Mouse (Mus musculus) kidney, embryonic 15.5 days (tissue): Measurements from ENCODE around the gene Cbln3. TPM values are rescaled to one million over a fixed set of nuclear protein-coding genes. Genes with fewer than 3 reads are reported as not detected.

Source experiments
- ATAC-seq: fragments of 200-750 bp; cut with Nextera tagmentation; replicated peaks from 2 replicates; pipeline ENCODE4 v1.8.0; 2017; ENCODE audit warnings: moderate TSS enrichment; ENCODE audit not compliant: low FRiP score
- H3K27ac ChIP-seq: fragments of 300-500 bp; sonication (generic); 2 replicates; pipeline ENCODE4 v1.5.1; 2015; ENCODE audit warnings: mild to moderate bottlenecking, inconsistent platforms
- H3K27me3 ChIP-seq: fragments of 300-500 bp; sonication (generic); 2 replicates; pipeline ENCODE4 v1.6.1; 2015; ENCODE audit warnings: inconsistent platforms
- H3K36me3 ChIP-seq: fragments of 300-500 bp; sonication (generic); 2 replicates; pipeline ENCODE4 v1.6.1; 2015; ENCODE audit warnings: inconsistent platforms
- H3K4me1 ChIP-seq: fragments of 300-500 bp; sonication (generic); 2 replicates; pipeline ENCODE4 v1.6.1; 2015; ENCODE audit warnings: inconsistent platforms
- H3K4me2 ChIP-seq: fragments of 300-500 bp; sonication (generic); 2 replicates; pipeline ENCODE4 v1.6.1; 2015; ENCODE audit warnings: moderate library complexity, mild to moderate bottlenecking, inconsistent platforms
- H3K4me3 ChIP-seq: fragments of 300-500 bp; sonication (generic); replicated peaks from 2 replicates; pipeline ENCODE4 v1.5.1; 2015; ENCODE audit warnings: mild to moderate bottlenecking, inconsistent platforms
- H3K9ac ChIP-seq: fragments of 300-500 bp; sonication (generic); 2 replicates; pipeline ENCODE4 v1.6.1; 2015; ENCODE audit warnings: mild to moderate bottlenecking, inconsistent platforms
- H3K9me3 ChIP-seq: fragments of 300-500 bp; sonication (generic); replicated peaks from 2 replicates; pipeline ENCODE4 v1.6.1; 2016; ENCODE audit warnings: inconsistent platforms
- WGBS: fragments of 180-500 bp; shearing (Covaris S2); methylation state at CpG from one replicate; pipeline ENCODE4 v1.1.7; 2015; ENCODE audit warnings: mixed read lengths; 5-methylcytosine and 5-hydroxymethylcytosine counted together
- polyA plus RNA-seq: library from polyadenylated mRNA; unstranded; fragments of >200 nt; fragmentation: Nextera tagmentation; extraction: Ambion mirVana; gene quantifications from 2 replicates; pipeline ENCODE4 v1.2.1, GENCODE M21; 2015

The Cbln3 gene
- polyA plus RNA-seq, 1 experiment from 2014 or later, result 0.65 TPM

- WGBS, result 38% methylated on average over 4 of the region's 4 CpGs
- peak overlapping the region; percentile 67 for H3K27ac ChIP-seq
- peak overlapping the region; percentile 2; the same call in 1 of the 2 replicates for H3K4me3 ChIP-seq
- H3K4me1 ChIP-seq, result peaks cover 71% of the 10 kb centered on the region
- peak overlapping the region; percentile 81 for H3K4me2 ChIP-seq
- no peak overlapping the region; the same call in 1 of the 2 replicates for H3K9ac ChIP-seq
- peaks cover 23% of the 10 kb centered on the region; the same call in 1 of the 2 replicates for H3K36me3 ChIP-seq
- no peak for ATAC-seq
- H3K27me3 ChIP-seq, result no peaks in the 10 kb centered on the region
- H3K9me3 ChIP-seq, result no peaks in the 10 kb centered on the region
Observed at GRCm38 (mm10) chr14:55857588-55857987, 26.6 kb downstream of the Cbln3 start.

GRCm38 (mm10) chr14:55855101-55855561 lies 29.1 kb downstream of the Cbln3 start:
- WGBS, result 0% methylated on average over 4 of the region's 4 CpGs
- peak overlapping the region; percentile 99 for H3K27ac ChIP-seq
- ATAC-seq, result peak; percentile 27

GRCm38 (mm10) chr14:55854406-55855100 lies 29.6 kb downstream of the Cbln3 start:
- Histone ChIP-seq H3K27ac (peak overlapping the region; percentile 99), H3K9me3 (no peaks in the 10 kb centered on the region), H3K4me1 (peaks cover 62% of the 10 kb centered on the region), H3K27me3 (no peaks in the 10 kb centered on the region), H3K36me3 (peaks cover 19% of the 10 kb centered on the region; the same call in 1 of the 2 replicates), H3K4me2 (peak overlapping the region; percentile 81), H3K9ac (peak overlapping the region; percentile 79), H3K4me3 (peak overlapping the region; percentile 74)
- no peak for ATAC-seq
- WGBS, result 0% methylated on average over 9 of the region's 9 CpGs

More at GRCm38 (mm10) chr14:55855101-55855561, 29.1 kb downstream of the Cbln3 start:
- H3K9ac ChIP-seq, result peak overlapping the region; percentile 79
- no peaks in the 10 kb centered on the region for H3K9me3 ChIP-seq
- H3K36me3 ChIP-seq, result peaks cover 19% of the 10 kb centered on the region; the same call in 1 of the 2 replicates
- peaks cover 66% of the 10 kb centered on the region for H3K4me1 ChIP-seq
- H3K27me3 ChIP-seq, result no peaks in the 10 kb centered on the region
- H3K4me3 ChIP-seq, result peak overlapping the region; percentile 74
- peak overlapping the region; percentile 81 for H3K4me2 ChIP-seq

- peak within 1 kb of the TSS; percentile 99 for H3K27ac ChIP-seq
- WGBS, result 1% methylated on average over 33 of the region's 33 CpGs
- peak; percentile 93 for ATAC-seq
- peak within 1 kb of the TSS; percentile 74 for H3K4me3 ChIP-seq
- peaks cover 15% of the 10 kb centered on the region; the same call in 1 of the 2 replicates for H3K36me3 ChIP-seq
- H3K27me3 ChIP-seq, result no peaks in the 10 kb centered on the region
- H3K4me1 ChIP-seq, result peaks cover 60% of the 10 kb centered on the region
- no peaks in the 10 kb centered on the region for H3K9me3 ChIP-seq
- peak within 1 kb of the TSS; percentile 79 for H3K9ac ChIP-seq
- H3K4me2 ChIP-seq, result peak within 1 kb of the TSS; percentile 81
Observed at GRCm38 (mm10) chr14:55853621-55854285, 30.4 kb downstream of the Cbln3 start, which contains the start of gene Nynrin. TSS of gene Nynrin (plus strand) at chr14:55854010.

- H3K4me1 ChIP-seq, result peaks cover 54% of the 10 kb centered on the region
- ATAC-seq, result peak; percentile 80
- peak overlapping the region; percentile 79; the same call in 1 of the 2 replicates for H3K9ac ChIP-seq
- no peaks in the 10 kb centered on the region for H3K27me3 ChIP-seq
- no peaks in the 10 kb centered on the region for H3K9me3 ChIP-seq
- WGBS, result 3% methylated on average over 11 of the region's 11 CpGs
- peak overlapping the region; percentile 81 for H3K4me2 ChIP-seq
- peaks cover 12% of the 10 kb centered on the region; the same call in 1 of the 2 replicates for H3K36me3 ChIP-seq
- peak overlapping the region; percentile 74 for H3K4me3 ChIP-seq
- H3K27ac ChIP-seq, result peak overlapping the region; percentile 99
Observed at GRCm38 (mm10) chr14:55852646-55853551, 31.3 kb downstream of the Cbln3 start.

- 62% methylated on average over 6 of the region's 6 CpGs for WGBS
- Histone ChIP-seq H3K9ac (no peak overlapping the region), H3K27ac (no peak overlapping the region), H3K27me3 (no peaks in the 10 kb centered on the region), H3K4me3 (no peak overlapping the region), H3K9me3 (no peaks in the 10 kb centered on the region), H3K4me2 (no peak overlapping the region), H3K36me3 (no peaks in the 10 kb centered on the region), H3K4me1 (peaks cover 34% of the 10 kb centered on the region)
- no peak for ATAC-seq
Observed at GRCm38 (mm10) chr14:55850885-55851284, 33.3 kb downstream of the Cbln3 start.

GRCm38 (mm10) chr14:55845506-55846294 lies 38.5 kb downstream of the Cbln3 start:
- Histone ChIP-seq H3K36me3 (no peaks in the 10 kb centered on the region), H3K9me3 (no peaks in the 10 kb centered on the region), H3K4me1 (no peaks in the 10 kb centered on the region), H3K9ac (no peak overlapping the region), H3K27me3 (no peaks in the 10 kb centered on the region), H3K4me2 (no peak overlapping the region), H3K27ac (no peak overlapping the region), H3K4me3 (no peak overlapping the region)
- 57% methylated on average over 9 of the region's 9 CpGs for WGBS
- ATAC-seq, result peak; percentile 56

GRCm38 (mm10) chr14:55842794-55843193 lies 41.4 kb downstream of the Cbln3 start:
- Histone ChIP-seq H3K9ac (no peak overlapping the region), H3K4me2 (no peak overlapping the region), H3K36me3 (no peaks in the 10 kb centered on the region), H3K4me1 (peaks cover 4% of the 10 kb centered on the region; the same call in 1 of the 2 replicates), H3K27ac (no peak overlapping the region), H3K27me3 (no peaks in the 10 kb centered on the region), H3K9me3 (no peaks in the 10 kb centered on the region), H3K4me3 (no peak overlapping the region)
- no peak for ATAC-seq
- 85% methylated on average over 4 of the region's 4 CpGs for WGBS

- 56% methylated on average over 4 of the region's 4 CpGs for WGBS
- Histone ChIP-seq H3K9me3 (no peaks in the 10 kb centered on the region), H3K36me3 (no peaks in the 10 kb centered on the region), H3K4me2 (no peak overlapping the region), H3K27ac (no peak overlapping the region), H3K9ac (no peak overlapping the region), H3K4me1 (peaks cover 4% of the 10 kb centered on the region; the same call in 1 of the 2 replicates), H3K4me3 (no peak overlapping the region), H3K27me3 (no peaks in the 10 kb centered on the region)
- no peak for ATAC-seq
Observed at GRCm38 (mm10) chr14:55840853-55841366, 43.3 kb downstream of the Cbln3 start.

- 0 out of 2 replicates have a peak, but pooled peaks cover under 1% of the 10 kb centered on the region for H3K36me3 ChIP-seq
- H3K27me3 ChIP-seq, result no peaks in the 10 kb centered on the region
- no peak overlapping the region for H3K9ac ChIP-seq
- no peak overlapping the region for H3K4me3 ChIP-seq
- ATAC-seq, result no peak
- peaks cover 17% of the 10 kb centered on the region for H3K4me1 ChIP-seq
- no peaks in the 10 kb centered on the region for H3K9me3 ChIP-seq
- H3K27ac ChIP-seq, result no peak overlapping the region
- 91% methylated on average over 4 of the region's 4 CpGs for WGBS
- H3K4me2 ChIP-seq, result no peak overlapping the region
Observed at GRCm38 (mm10) chr14:55838740-55839139, 45.5 kb downstream of the Cbln3 start.
